Mouse (Mus musculus) ES-E14 (cell line): Measurements from ENCODE around the gene Pheta1. TPM values are rescaled to one million over a fixed set of nuclear protein-coding genes. Genes with fewer than 3 reads are reported as not detected.

Experiments
- DNase-seq: peaks from one replicate; pipeline ENCODE4 v3.0.0-alpha.2; 2013; ENCODE audit warnings: low read depth, low spot score
- H3K27ac ChIP-seq: 2 replicates; pipeline ENCODE4 v1.5.1; 2012; ENCODE audit warnings: low read depth, mild to moderate bottlenecking, low read length, moderate library complexity, mixed read lengths; ENCODE audit not compliant: poor library complexity, insufficient read depth, severe bottlenecking
- H3K36me3 ChIP-seq: 2 replicates; pipeline ENCODE4 v1.6.1; 2012; ENCODE audit warnings: mild to moderate bottlenecking, low read length, moderate library complexity, mixed read lengths; ENCODE audit not compliant: control insufficient read depth, poor library complexity, insufficient read depth, severe bottlenecking
- H3K4me1 ChIP-seq, 2 experiments: fragments of 150-350 bp in 1 of 2; sonication (generic) in 1 of 2; 2 replicates each; pipeline ENCODE4 v1.6.1; 2012; ENCODE audit warnings: low read length in 2 of 2, mild to moderate bottlenecking in 1 of 2, mixed read lengths in 1 of 2; ENCODE audit not compliant: control insufficient read depth in 2 of 2, insufficient read depth in 2 of 2, poor library complexity in 1 of 2
- H3K4me3 ChIP-seq, 2 experiments: fragments of 150-350 bp in 1 of 2; sonication (generic) in 1 of 2; 2 replicates each; pipeline ENCODE4 v1.5.1; 2012; ENCODE audit warnings: low read length in 2 of 2, low read depth in 1 of 2, mild to moderate bottlenecking in 1 of 2, mixed read lengths in 1 of 2; ENCODE audit not compliant: insufficient read depth in 1 of 2, poor library complexity in 1 of 2, severe bottlenecking in 1 of 2
- H3K9ac ChIP-seq: 2 replicates; pipeline ENCODE4 v1.6.1; 2012; ENCODE audit warnings: low read depth, mild to moderate bottlenecking, low read length, mixed read lengths; ENCODE audit not compliant: poor library complexity, insufficient read depth, severe bottlenecking
- H3K9me3 ChIP-seq: fragments of 150-350 bp; sonication (generic); 2 replicates; pipeline ENCODE4 v1.6.1; 2012; ENCODE audit warnings: low read depth, mild to moderate bottlenecking, low read length; ENCODE audit not compliant: control insufficient read depth, insufficient read depth
- CHD2 ChIP-seq: IDR thresholded peaks from 2 replicates; pipeline ENCODE4 v1.6.1; 2014; ENCODE audit warnings: mild to moderate bottlenecking, low read depth, low read length, inconsistent platforms
- HCFC1 ChIP-seq: IDR thresholded peaks from 2 replicates; pipeline ENCODE4 v1.6.1; 2012; ENCODE audit warnings: low read length, inconsistent platforms, borderline replicate concordance; ENCODE audit not compliant: insufficient read depth
- MAFK ChIP-seq: IDR thresholded peaks from 2 replicates; pipeline ENCODE4 v1.6.1; 2014; ENCODE audit warnings: mild to moderate bottlenecking, low read depth, low read length, inconsistent platforms; ENCODE audit not compliant: insufficient read depth
- ZC3H11A ChIP-seq: IDR thresholded peaks from 2 replicates; pipeline ENCODE4 v1.6.1; 2012; ENCODE audit warnings: low read depth, mild to moderate bottlenecking, inconsistent platforms, low read length, borderline replicate concordance
- ZNF384 ChIP-seq: IDR thresholded peaks from 2 replicates; pipeline ENCODE4 v1.6.1; 2012; ENCODE audit warnings: low read depth, low read length, inconsistent platforms
- in situ Hi-C, 2 experiments: fragments of 600-800 bp; cut with MboI; formaldehyde crosslinking; loops; one replicate each; pipeline ENCODE4 v1.15.1; 2025; ENCODE audit warnings: low sequenced_read_pairs in 2 of 2, inconsistent platforms in 1 of 2; ENCODE audit not compliant: unreplicated experiment in 2 of 2
- total RNA-seq: library from RNA; depleted of rRNA; stranded (reverse); fragments of 300-350 nt; gene quantifications from 2 replicates; pipeline ENCODE4 v1.2.3, GENCODE M21; 2012

The Pheta1 gene
- total RNA-seq, 1 experiment = 13.6 TPM

GRCm38 (mm10) chr5:121856740-121857139 is 8.0 kb downstream of the Pheta1 start:
- no peak for TF ChIP-seq CHD2
- no peak for TF ChIP-seq MAFK
- no peak for TF ChIP-seq ZC3H11A
- no peak for TF ChIP-seq HCFC1
- no peak for TF ChIP-seq ZNF384
- no peak overlapping the region for H3K4me3 ChIP-seq
- no peak overlapping the region for H3K27ac ChIP-seq
- no peak overlapping the region for H3K9ac ChIP-seq
- H3K36me3 ChIP-seq = no peaks in the 10 kb centered on the region; the same call in 1 of the 2 replicates
- H3K9me3 ChIP-seq = no peaks in the 10 kb centered on the region
- H3K4me1 ChIP-seq = peaks cover 2 to 13% of the 10 kb centered on the region in 2 experiments; a peak in 2 of 4 replicates
- in situ Hi-C loops = loop anchor here in 1 of 2 experiments (25.0 kb wide), 1 partner anchor 231 kb away; no protein-coding TSS in a partner anchor
- no peak for DNase-seq

- H3K27ac ChIP-seq = no peak overlapping the region
- DNase-seq = no peak
- H3K9me3 ChIP-seq = no peaks in the 10 kb centered on the region
- no peak overlapping the region for H3K4me3 ChIP-seq
- H3K36me3 ChIP-seq = no peaks in the 10 kb centered on the region; the same call in 1 of the 2 replicates
- no peak for TF ChIP-seq CHD2
- TF ChIP-seq ZNF384 = no peak
- no peak for TF ChIP-seq HCFC1
- no peak for TF ChIP-seq ZC3H11A
- no peak overlapping the region for H3K9ac ChIP-seq
- in situ Hi-C loops = loop anchor here in 1 of 2 experiments (25.0 kb wide), 1 partner anchor 229 kb away; no protein-coding TSS in a partner anchor
- peaks cover 0 to 9% of the 10 kb centered on the region in 2 experiments; a peak in 1 of 4 replicates for H3K4me1 ChIP-seq
Observed at GRCm38 (mm10) chr5:121858427-121858826, 9.6 kb downstream of the Pheta1 start.

GRCm38 (mm10) chr5:121861964-121862363 is 13.2 kb downstream of the Pheta1 start:
- no peak for DNase-seq
- Histone ChIP-seq H3K9ac (no peak overlapping the region), H3K9me3 (no peaks in the 10 kb centered on the region), H3K36me3 (no peaks in the 10 kb centered on the region), H3K4me3 (no peak overlapping the region), H3K27ac (no peak overlapping the region), H3K4me1 (peaks cover 0 to 13% of the 10 kb centered on the region in 2 experiments; a peak in 1 of 4 replicates)
- in situ Hi-C loops = loop anchor here (10.0 to 25.0 kb wide), 2 partner anchors 203 to 225 kb away; no protein-coding TSS in a partner anchor
- TF ChIP-seq MAFK (no peak), ZNF384 (no peak), HCFC1 (no peak), ZC3H11A (no peak), CHD2 (no peak)

GRCm38 (mm10) chr5:121864330-121864729 is 15.5 kb downstream of the Pheta1 start:
- TF ChIP-seq MAFK (no peak), HCFC1 (no peak), ZC3H11A (no peak)
- Histone ChIP-seq H3K4me1 (peaks cover 0 to 18% of the 10 kb centered on the region in 2 experiments; a peak in 1 of 4 replicates), H3K4me3 (peak overlapping the region; percentile 48 to 60; a peak in 3 of 4 replicates), H3K27ac (no peak overlapping the region), H3K9ac (peak overlapping the region; percentile 55; the same call in 1 of the 2 replicates), H3K9me3 (no peaks in the 10 kb centered on the region), H3K36me3 (no peaks in the 10 kb centered on the region)
- in situ Hi-C loops = loop anchor here (10.0 to 25.0 kb wide), 2 partner anchors 200 to 223 kb away; no protein-coding TSS in a partner anchor
- DNase-seq = no peak

- Histone ChIP-seq H3K9me3 (no peaks in the 10 kb centered on the region), H3K9ac (no peak overlapping the region), H3K27ac (no peak overlapping the region), H3K4me1 (peaks cover 0 to 23% of the 10 kb centered on the region in 2 experiments; a peak in 1 of 4 replicates), H3K4me3 (no peak overlapping the region), H3K36me3 (no peaks in the 10 kb centered on the region)
- no peak for DNase-seq
- in situ Hi-C loops = loop anchor here (10.0 to 25.0 kb wide), 2 partner anchors 197 to 219 kb away; no protein-coding TSS in a partner anchor
- TF ChIP-seq ZC3H11A (no peak), MAFK (no peak), CHD2 (no peak), ZNF384 (no peak), HCFC1 (no peak)
Observed at GRCm38 (mm10) chr5:121867963-121868362, 19.2 kb downstream of the Pheta1 start.
